Mouse (Mus musculus) spleen, adult 12 weeks (tissue): ENCODE measurements around the gene Tm9sf1.

ENCODE experiments used
- DNase-seq: peaks from one replicate; pipeline ENCODE4 v3.0.0; 2022; ENCODE audit warnings: low spot score

The Tm9sf1 gene

DNA sequence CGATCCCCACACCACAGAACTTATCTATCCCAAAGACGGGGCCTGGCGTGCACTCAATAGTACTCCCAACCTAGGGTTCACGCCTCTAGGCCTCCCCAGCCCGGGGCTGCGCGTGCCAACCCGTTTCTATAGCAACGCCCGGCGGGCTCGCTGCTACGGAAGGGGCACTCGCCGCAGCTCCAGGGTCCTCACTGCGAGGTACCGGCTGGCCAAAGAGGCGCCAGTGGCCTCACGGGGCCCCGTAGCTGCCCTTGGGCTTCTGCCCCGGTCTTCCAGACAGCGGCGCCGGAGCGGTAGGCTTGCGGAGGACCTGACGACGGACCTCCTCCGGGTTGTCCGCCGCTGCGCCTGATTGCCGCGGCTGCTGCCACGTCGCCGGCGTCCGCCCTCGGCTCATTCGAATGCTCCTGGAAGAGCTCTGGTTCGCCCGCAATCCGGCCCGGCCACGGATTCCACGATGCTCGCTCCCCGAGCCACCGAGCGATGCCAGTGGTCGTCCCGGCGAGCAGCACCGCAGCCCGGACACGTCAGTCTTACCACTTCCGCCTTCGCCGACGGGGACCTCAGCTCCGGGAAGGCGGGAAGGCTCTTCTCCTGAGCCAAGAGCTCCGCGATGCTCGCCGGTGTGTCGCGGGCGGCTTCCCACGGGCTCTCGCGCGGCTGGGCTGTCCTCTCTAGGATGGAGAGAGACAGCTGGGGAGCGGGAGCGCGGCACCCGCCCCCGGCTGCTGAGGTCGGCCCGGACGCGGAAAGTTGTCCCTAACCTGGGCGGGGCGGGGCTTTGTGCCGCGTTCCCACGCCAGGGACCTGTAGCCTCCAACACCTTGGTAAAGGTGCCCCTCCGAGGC is at the start of gene Tm9sf1:
Gene Tm9sf1 (minus strand): TSS at position 747 of the 848 bp plus-strand sequence.
- DNase-seq: peak; percentile 88

DNA sequence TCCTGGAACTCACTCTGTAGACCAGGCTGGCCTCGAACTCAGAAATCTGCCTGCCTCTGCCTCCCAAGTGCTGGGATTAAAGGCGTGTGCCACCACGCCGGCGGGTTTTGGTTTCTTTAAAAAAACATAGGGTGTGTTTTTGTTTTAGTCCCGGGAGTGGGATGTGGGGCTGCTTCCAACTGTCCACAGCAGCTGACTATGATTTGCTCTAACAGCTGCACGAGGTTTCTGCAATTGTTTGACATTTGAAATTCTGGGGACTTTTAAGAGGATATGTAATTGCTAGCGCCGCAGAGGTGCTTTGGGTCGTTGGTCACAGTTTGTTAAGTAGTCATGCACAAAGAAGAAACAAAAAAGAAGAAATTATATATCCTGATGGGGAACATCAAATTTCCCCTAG is 45.8 kb upstream of the Tm9sf1 start:
- no peak for DNase-seq

DNA sequence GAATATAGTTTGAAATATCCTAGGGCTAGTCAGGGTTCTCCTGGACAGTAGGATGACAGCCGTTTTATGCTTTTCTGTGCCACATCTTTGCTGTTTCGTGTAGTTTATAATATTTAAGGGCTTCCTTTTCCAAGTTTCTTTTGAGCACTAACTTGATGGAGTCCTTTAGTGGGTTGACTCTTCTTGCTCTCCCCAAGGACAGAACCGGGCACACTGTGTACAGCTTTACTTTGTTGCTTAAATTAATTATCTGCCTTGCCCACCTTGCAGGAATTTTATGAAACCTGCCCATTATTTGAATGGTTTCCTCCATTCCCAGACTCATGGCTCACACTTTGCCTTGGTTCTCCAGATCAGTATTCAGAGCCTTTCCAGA is 38.5 kb upstream of the Tm9sf1 start:
- DNase-seq: no peak

DNA sequence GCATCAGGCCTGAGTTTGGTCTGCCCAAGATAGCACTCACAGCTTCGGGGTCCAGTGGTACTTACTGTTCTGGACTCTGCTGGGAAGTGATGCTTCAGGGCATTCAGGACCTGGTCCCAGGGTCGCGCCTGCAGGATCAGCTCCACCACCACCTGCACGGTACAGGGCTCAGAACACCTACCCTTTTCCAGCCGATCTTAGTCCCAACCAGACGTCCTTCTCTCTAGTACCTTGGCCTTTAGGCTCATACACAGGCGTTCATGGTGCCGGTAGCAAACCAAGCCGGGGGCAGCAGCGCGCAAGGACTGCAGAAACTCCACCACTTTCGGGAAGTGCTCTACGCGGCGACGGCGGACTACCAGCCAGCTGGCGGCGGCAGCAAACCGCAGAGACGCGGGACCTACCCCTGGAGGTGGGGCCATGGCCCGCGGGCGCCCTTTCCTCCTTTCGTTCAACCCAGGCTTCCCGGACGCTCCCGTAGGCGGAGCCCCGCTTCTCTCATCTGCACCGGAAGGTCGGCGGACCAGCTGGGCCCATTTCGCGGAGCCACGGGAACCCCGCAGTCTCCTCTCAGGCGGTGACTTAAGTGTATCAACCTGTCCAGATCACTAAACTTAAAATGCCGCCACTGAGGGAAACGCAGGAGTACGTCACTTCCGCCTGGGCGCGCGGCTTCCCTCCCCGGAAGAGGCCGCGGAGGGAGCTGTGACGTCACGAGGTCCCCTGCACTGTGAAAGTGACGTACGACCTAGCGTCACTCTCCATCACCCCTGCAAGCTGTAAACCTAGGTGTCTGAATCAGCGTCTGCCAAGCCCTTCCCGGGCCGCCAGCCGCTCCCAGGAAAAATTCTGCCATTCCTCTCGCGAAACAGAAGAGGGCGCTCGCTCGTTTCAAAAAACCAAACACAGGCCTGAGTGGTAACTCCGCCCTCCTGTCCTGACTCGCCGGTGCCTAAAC is 37.8 kb upstream of the Tm9sf1 start, which contains the start of gene Tinf2:
Gene Tinf2 (minus strand): TSS at position 661 of the 958 bp plus-strand sequence.
- peak; percentile 93 for DNase-seq

DNA sequence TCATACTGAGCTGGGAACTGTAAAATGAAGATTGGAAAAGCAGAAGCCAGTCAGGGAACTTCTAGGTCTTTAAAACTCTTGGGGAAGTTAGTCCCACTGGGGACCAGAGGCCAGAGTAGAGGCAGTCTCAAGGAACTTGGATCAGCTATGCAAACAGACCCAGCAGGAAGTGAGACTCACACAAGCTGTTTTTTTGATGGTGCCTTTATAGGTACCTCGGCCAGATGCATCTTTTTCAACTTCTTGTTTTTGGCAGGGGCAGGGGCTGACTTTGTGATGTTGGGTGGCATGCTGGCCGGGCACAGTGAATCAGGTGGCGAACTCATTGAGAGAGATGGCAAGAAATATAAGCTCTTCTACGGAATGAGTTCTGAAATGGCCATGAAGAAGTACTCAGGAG is 34.0 kb upstream of the Tm9sf1 start:
- DNase-seq: no peak

DNA sequence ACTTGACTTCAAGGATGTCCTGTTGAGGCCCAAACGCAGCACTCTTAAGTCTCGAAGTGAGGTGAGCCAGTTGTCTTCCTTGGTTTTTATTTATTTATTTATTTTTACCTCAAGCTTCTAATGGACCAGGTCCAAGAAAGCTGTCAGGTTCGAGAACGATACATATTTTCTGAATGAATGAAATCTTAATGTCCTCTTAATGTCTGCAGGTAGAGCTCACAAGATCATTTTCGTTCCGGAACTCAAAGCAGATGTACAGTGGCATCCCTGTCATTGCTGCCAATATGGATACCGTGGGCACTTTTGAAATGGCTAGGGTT is 29.1 kb upstream of the Tm9sf1 start:
- DNase-seq: no peak

DNA sequence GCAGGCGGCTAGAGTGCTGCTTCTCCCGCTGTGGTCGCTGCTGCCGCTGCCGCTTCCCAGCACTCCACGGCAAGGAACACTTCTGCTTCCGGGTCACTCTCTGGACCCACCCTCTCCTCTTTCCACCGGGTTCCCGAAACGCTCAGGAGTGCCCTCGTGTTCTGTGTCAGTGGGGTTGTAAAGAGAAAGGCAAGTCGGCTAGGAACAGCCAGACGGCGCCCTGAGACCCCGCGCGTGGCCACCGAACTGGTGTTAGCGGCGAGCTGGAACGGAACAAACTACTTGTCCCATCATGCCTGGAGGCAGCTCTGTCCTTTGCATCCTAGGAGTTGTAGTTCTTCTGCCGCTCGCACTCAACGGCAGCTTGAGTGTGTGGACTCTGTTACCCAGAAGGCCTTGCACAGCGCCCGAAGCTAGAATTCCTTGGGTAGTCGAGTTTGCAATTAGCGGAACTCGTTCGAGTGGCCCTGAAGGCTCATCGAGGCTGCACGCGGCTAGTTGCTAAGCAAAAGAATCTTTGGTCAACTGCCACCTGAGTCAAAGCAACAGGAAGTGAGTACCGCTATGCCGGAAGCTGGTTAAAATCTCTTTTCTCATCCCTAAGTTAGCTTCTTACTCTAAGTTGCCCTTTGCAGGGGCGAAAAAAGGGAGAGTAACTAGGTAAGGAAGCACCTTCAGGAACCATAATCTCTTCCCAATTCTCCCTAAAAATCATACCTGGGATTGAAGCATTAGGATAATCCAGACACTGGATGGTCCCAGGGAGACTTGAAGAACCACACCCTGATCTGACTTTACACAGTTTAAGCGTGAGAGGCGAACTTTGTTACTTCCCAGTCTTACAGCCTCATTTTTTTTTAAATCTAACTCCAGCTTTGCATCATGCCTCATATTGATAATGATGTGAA is 28.5 kb upstream of the Tm9sf1 start, which contains the start of the genes Gmpr2 and Nedd8:
Gene Gmpr2 (plus strand): TSS at position 109 of the 908 bp plus-strand sequence.
Gene Nedd8 (minus strand): TSS at position 292 of the 908 bp plus-strand sequence.
- peak; percentile 85 for DNase-seq

DNA sequence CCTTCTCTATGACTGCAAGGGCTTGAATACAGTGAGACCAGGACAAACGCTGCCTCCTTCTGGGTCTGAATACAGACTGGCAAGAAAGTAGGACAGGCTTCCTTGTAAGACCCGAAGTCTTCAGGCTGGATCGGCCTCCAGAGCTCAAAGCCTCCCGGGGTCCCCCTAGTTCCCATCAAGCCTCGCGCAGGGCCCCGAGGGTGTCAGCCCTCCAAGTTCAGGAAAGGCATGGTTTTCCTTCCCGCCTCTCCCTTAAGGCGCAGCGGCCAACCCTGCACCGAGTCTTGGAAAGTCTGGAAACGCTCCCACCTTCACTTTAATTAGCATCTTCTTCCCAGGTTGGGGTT is 27.9 kb upstream of the Tm9sf1 start:
- DNase-seq: no peak

DNA sequence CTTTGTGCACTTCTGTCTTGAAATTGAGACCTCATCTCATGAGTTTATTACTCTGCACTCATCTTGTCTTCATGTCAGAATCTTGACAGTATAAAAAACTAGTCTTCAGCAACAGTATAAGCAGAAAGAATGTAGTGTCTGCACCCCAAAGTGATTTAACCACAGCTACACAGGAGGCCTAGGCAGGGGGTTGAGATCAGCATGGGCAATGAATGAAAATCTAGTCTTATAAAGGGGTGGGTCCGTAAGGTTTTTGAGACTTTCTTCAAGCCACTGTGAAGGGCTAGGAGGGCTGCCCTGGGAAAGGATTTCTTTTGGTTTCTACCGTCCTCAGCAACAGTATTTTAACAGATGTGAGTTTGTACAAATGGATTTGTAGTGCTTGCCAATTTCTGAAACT is 17.0 kb upstream of the Tm9sf1 start:
- no peak for DNase-seq

DNA sequence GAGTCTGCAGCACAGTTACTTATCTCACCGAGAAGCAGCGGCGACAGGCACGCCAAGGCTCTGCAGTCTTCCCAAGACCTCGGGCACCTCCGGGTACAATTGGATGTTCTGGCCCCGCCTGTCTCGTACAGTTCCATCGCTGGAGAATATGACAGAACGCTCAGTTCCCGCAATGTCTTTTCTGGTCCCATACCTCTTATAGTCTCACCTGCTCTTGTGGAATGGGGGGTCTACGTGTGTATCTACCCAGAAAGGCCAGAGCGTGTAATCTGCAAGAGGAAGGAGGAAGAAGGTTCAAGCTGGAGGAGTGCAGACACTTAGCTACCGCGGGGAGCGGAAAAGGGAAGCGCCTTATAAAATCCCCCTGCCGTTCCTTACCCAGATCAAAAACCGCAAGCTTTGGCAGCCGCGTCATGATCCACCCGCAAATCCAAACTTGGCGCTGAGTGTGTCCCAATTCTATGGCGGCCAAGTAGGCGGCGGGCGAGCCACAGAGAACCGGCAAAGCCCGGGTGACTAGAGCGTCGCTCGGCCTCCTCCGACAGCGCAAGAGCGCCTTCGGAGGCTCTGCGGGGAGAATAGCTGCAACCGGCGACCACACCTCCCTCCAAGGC is 16.5 kb upstream of the Tm9sf1 start, which contains the start of gene Mdp1:
Gene Mdp1 (minus strand): TSS at position 549 of the 614 bp plus-strand sequence.
- peak; percentile 71 for DNase-seq

DNA sequence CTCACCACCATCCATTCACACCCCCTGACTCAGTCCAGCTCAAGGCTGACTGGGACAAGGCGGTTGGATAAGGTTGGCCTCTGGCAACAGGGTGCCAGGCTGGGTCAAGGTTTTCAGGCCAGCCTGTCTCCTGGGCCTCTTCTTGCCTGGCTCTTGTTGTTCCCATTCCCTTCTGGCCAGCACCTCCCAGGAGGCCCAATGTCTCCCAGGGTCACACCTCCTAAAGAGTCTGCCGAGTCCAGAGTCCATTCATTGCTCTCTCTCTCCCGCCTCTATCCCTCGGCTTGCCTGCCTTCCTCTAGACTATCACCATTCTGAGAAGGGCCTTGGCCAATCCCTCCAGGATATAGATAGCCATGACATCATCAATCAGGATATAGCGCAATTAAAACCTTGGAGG is 14.4 kb upstream of the Tm9sf1 start:
- DNase-seq: no peak

DNA sequence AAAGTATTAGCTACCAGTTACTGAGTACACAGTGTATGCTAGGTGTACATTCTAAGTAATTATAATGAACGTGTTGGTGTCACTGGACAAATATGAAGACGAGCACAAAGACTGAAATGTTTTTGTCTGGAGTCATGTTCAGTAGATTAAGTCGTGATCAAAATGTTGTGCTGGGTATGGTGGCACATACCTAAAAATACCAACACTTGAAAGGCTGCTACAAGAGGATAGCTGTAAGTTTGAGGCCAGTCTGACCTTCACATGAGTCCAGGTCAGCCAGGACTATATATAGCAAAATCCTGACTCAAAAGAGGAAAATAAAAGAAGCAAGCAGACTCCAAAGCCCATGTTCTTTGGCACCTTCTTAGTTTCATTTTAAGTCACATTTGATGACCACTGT is 13.3 kb upstream of the Tm9sf1 start:
- no peak for DNase-seq

DNA sequence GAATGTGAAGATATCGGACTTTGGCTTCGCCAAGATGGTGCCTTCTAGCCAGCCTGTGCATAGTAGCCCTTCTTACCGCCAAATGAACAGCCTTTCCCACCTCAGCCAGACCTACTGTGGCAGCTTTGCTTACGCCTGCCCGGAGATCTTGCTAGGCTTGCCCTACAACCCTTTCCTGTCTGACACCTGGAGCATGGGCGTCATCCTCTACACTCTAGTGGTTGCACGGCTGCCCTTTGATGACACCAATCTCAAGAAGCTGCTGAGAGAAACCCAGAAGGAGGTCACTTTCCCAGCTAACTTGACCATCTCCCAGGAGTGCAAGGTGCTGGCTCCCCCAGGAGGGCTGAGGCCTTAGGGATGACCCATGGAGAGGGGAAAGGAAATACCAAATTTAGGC is 7.9 kb upstream of the Tm9sf1 start:
- no peak for DNase-seq

DNA sequence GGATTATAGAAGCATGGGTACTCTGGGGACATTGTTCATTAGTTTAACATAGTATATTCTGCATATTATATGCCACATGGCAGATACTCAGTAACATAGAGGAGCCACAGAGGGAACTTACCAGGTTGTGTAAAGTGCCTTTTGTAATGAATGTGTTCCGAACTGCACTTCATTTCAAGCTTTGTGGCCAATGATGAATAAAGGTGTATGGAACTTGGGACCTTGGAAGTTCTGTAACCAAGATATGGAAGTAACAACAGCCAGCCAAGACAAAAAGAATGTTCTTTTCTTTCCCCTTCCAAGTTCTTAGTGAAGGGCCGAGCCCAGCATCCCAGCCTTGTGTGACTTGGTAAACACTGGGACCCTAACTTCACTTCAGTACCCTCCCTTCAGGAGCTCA is 6.3 kb upstream of the Tm9sf1 start, which contains the start of gene Tssk4:
Gene Tssk4 (plus strand): TSS at position 301 of the 400 bp plus-strand sequence.
- no peak for DNase-seq

DNA sequence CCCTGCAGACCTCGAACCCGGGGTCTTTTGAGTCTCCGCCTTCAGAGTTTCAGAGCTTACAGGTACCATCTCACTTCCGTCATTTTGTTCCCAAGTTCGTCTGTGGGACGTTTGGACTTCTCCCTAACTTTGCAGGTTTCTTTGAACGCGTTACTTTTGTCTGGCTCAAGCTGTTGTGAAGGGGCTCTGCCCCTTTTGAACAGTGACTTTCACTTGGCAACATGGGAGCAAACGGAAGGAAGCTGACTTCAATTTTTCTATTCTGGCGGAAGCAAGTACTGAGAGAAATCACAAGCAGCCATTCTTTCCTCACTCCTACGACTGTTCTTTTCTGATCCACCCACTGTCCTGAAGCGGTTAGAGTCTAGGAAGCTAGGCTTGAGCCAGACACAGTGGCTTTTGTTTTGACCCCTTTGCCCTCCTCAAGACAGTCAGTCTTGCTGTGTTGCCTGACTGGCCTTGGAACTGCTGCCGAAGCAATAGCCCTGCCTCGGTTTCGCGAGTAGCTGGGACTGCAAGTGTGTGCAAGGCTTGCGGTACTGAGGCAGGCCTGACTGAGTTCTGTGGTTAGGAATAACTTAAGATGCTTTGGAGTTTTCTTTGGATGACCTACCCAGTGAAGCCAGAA is 769 bp upstream of the Tm9sf1 start:
- DNase-seq: no peak

DNA sequence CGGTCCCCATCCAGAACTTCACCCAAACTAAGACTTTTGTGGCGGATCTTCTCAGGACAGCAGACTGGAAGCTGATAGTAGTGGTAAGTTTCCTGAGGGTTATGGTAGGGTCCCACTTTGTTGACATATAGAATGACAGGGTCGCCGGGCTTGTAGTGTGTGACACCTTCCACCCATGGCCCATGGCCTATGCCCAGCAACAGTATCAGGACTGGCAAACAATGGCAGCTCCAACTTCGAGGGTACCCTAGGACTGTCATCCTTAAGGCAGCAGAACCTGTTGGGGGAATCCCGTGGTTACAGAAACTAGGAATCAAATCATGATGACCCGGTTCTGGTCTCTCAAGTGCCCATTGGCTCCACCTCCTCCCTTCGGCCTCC is 937 bp downstream of the Tm9sf1 start:
- no peak for DNase-seq

DNA sequence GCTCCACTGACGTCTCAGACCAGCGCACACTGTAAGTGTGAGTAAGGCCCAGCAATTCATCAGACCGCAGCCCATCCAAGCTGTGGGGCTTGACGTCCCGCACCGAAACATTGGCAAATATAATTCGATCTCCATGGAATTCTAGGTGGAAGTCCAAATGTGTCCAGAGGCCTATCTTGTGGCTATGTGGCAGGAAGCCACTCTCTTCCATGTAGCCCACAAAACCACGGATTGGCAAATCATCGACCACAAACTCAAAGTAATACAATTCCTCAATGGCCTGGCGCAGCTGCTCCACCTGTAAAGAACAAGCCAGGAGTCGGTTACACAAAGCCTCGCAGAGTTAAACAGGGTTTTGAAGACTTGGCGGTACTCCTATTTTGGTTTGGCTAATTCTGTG is 2.3 kb downstream of the Tm9sf1 start:
- no peak for DNase-seq

DNA sequence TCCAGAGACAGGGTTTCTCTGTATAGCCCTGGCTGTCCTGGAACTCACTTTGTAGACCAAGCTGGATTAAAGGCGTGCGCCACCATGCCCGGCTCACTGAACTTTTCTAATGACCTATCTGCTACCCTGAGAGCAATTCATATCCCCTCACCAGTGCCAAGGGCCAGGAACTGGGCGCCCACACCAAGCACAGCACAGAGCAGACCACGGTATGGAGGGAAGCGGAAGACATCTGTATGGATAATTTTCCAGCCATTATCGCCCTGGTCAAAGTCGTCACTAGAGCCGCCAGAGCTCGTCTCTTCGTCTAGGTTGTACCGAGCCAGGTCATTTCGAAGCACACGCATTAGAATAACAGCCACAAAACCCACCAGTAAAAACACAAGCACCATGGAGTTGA is 2.8 kb downstream of the Tm9sf1 start:
- no peak for DNase-seq

DNA sequence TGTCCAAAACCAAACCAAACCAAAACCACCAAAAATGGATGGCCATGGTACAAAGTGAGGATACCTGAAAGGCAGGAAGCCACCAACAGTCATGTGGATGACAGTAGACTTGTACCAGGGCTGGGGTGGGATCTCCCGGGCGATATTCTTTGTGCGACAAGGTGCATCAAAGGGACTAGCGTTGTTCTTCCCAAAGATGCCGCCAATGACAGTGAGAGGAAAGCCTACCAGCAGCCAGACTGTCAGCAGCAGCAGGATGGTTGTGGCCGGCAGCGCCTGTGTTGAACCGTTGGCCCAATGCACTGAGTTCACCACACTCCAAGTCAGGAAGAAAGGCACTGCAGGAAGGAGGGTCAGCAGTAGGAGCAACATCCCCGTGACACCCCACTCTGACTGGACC is 5.8 kb downstream of the Tm9sf1 start, which contains the start of gene Gm49378:
Gene Gm49378 (minus strand): TSS at position 101 of the 400 bp plus-strand sequence.
- no peak for DNase-seq

DNA sequence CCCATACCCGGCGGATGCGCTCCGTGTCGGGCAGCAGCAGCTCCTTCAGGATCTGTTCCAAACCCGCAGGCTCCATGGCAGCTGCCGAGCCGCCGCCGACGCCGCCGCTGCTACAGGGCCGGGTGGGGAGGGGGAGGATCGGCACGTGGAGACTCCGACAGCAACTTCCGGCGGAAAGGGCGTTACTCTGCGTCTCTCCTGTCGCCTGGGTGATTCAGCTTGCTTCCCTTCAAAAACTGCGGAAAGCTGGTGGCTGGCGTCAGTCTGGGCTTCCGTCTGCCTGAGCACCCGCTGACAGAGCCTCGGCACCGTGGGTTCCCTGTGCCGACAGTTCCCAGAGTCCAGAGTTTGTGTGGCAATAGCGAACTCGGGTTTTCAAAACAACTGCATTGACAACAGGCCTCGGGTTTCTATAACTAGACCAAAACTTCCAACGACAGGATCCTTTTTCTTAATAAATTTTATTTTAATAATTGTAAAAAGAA is 8.0 kb downstream of the Tm9sf1 start, which contains the start of gene Ipo4:
Gene Ipo4 (minus strand): TSS at position 435 of the 485 bp plus-strand sequence.
- peak; percentile 60 for DNase-seq
